Comparison of ENCODE assay signal across 11 mouse cellular contexts in genomic region chr4:15481514-15481913, GRCm38 (mm10).
DNase-seq lines count a peak whose midpoint lies in the region; ATAC-seq and TF ChIP-seq lines count a peak whose summit lies in the region.
"Had no signal": no experiment of that assay in that cellular context is flagged by ENCODE, and none has a peak within 500 bp of the region (broad histone marks: within the 10 kb centered on the region; RNA-seq: fewer than 3 reads in every experiment).

No protein-coding gene starts in this region.

- DNase-seq in limb, embryonic 10.5 days (ENCODE audit: low spot score), result no peak
- DNase-seq in brain, embryonic 14.5 days (ENCODE audit: low read depth), result peak; percentile 39
- peak; percentile 64 for DNase-seq in cerebellum, adult 9-11 months
- no peak for DNase-seq in layer of hippocampus, adult 9-10 months (ENCODE audit: low spot score)
- DNase-seq in left cerebral cortex, postnatal 36 days (ENCODE audit: low spot score in 2 of 2), result no peak
- no peak for DNase-seq in layer of hippocampus, postnatal 14 days (ENCODE audit: low spot score in 2 of 2)
- DNase-seq: heart, postnatal 4 days; right cerebral cortex, postnatal 25 days had no signal

- no peak overlapping the region for H3K9ac ChIP-seq in limb, embryonic 12.5 days (replicated peaks)
- no peak overlapping the region for H3K9ac ChIP-seq in limb, embryonic 13.5 days

- peak; percentile 75; the same call in 1 of the 2 replicates for ATAC-seq in limb, embryonic 12.5 days (ENCODE audit: insufficient number of reproducible peaks, insufficient read depth, low FRiP score, low TSS enrichment, low read depth)
- peak; percentile 87; the same call in 1 of the 2 replicates for ATAC-seq in limb, embryonic 13.5 days (ENCODE audit: low FRiP score, low read depth)
- ATAC-seq: midbrain, embryonic 16.5 days had no signal

- no peaks in the 10 kb centered on the region for H3K9me3 ChIP-seq in limb, embryonic 12.5 days
- H3K9me3 ChIP-seq in limb, embryonic 10.5 days (replicated peaks), result no peaks in the 10 kb centered on the region
- no peaks in the 10 kb centered on the region for H3K9me3 ChIP-seq in limb, embryonic 13.5 days

- H3K27ac ChIP-seq in limb, embryonic 12.5 days, result no peak overlapping the region
- no peak overlapping the region for H3K27ac ChIP-seq in limb, embryonic 10.5 days
- H3K27ac ChIP-seq in limb, embryonic 13.5 days, result peak overlapping the region; percentile 8; the same call in 1 of the 2 replicates

- H3K4me1 ChIP-seq in limb, embryonic 12.5 days (replicated peaks), result no peaks in the 10 kb centered on the region
- no peaks in the 10 kb centered on the region for H3K4me1 ChIP-seq in limb, embryonic 10.5 days
- H3K4me1 ChIP-seq in limb, embryonic 13.5 days, result peaks cover 9% of the 10 kb centered on the region

- no peaks in the 10 kb centered on the region for H3K27me3 ChIP-seq in limb, embryonic 12.5 days
- H3K27me3 ChIP-seq in limb, embryonic 10.5 days (ENCODE audit: low read depth, poor library complexity, severe bottlenecking), result no peaks in the 10 kb centered on the region
- no peaks in the 10 kb centered on the region for H3K27me3 ChIP-seq in limb, embryonic 13.5 days

- WGBS in limb, embryonic 12.5 days, result 33% methylated on average over 1 of the region's 1 CpGs
- WGBS in limb, embryonic 10.5 days, result 83% methylated on average over 1 of the region's 1 CpGs
- 30% methylated on average over 1 of the region's 1 CpGs for WGBS in limb, embryonic 13.5 days

- H3K36me3 ChIP-seq in limb, embryonic 12.5 days, result no peaks in the 10 kb centered on the region
- H3K36me3 ChIP-seq in limb, embryonic 10.5 days, result no peaks in the 10 kb centered on the region
- H3K36me3 ChIP-seq in limb, embryonic 13.5 days, result no peaks in the 10 kb centered on the region

- TF ChIP-seq POLR2A in brain, embryonic 14.5 days (IDR thresholded peaks at IDR 0.05; ENCODE audit: borderline replicate concordance, extremely low read depth, insufficient read depth, insufficient read length, poor library complexity, severe bottlenecking), result no peak

- no peak overlapping the region for H3K4me2 ChIP-seq in limb, embryonic 12.5 days
- H3K4me2 ChIP-seq in limb, embryonic 13.5 days (replicated peaks), result no peak overlapping the region

- intact Hi-C loops in left cerebral cortex, postnatal 36 days (cut with DNase I), result no loop called here

- TF ChIP-seq CTCF in brain, embryonic 14.5 days (IDR thresholded peaks at IDR 0.05; ENCODE audit: borderline replicate concordance, extremely low read depth, insufficient read depth, insufficient read length), result no peak

- no peak overlapping the region for H3K4me3 ChIP-seq in limb, embryonic 12.5 days (replicated peaks)
- H3K4me3 ChIP-seq in limb, embryonic 10.5 days, result no peak overlapping the region
- no peak overlapping the region for H3K4me3 ChIP-seq in limb, embryonic 13.5 days

Comparison
In these comparisons a context has a peak if more than half of its experiments do, and no peak if none do; other contexts are left out.
1. DNase-seq: peak in brain, embryonic 14.5 days (single experiment) and cerebellum, adult 9-11 months (single experiment); none in limb, embryonic 10.5 days (single experiment), layer of hippocampus, adult 9-10 months (single experiment), left cerebral cortex, postnatal 36 days (0 of 2) and layer of hippocampus, postnatal 14 days (0 of 2).